Mouse (Mus musculus): ENCODE results near the gene Olfr134.
A peak's percentile ranks its signal among the peaks of the same experiment; 100 is the strongest.

Olfr134 gene

DNA sequence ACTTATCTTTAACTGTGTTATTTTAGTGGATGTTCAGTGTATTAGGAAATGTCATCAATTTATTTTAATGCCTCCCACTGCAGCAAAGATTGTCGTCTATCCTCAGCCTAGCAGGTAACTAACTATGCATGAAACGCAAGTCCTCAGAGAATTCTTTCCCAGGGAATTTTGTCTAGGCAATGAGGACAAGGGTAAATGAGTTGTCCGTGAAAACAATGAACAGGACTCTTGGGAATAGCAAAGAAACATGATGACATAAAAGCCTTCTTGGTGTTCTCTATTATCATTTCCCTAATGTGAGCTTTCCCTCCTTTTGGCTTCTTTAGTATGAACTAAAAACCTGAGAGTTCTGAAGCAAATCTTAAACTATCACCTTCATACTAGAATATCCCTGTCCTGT is at the start of gene Olfr134:
TSS of gene Olfr134 (plus strand) at position 301 of the 400 bp plus-strand sequence.
- DNase-seq (ENCODE audit: low read depth, low spot score) = no peak

DNA sequence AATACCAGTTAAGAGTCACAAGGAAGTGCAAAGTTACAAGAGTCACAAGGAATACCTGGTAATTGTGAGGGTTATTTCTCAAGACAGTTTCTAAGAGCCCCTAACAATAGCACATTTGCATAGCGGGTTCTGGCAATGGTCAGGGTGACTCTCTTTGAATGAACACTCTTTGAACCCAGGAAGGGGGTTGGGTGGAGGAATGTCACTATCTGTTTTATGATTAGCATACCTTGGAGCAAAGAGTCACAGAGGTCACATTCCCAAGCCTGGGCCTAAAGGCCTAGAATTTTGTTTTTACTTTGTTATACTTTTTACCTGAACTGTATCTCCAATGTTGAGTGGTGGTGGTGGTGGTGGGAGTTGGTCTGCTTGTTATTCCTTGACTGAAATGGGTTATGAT is 47.0 kb upstream of the Olfr134 start:
- peak; percentile 66 for DNase-seq (ENCODE audit: low read depth, low spot score)

DNA sequence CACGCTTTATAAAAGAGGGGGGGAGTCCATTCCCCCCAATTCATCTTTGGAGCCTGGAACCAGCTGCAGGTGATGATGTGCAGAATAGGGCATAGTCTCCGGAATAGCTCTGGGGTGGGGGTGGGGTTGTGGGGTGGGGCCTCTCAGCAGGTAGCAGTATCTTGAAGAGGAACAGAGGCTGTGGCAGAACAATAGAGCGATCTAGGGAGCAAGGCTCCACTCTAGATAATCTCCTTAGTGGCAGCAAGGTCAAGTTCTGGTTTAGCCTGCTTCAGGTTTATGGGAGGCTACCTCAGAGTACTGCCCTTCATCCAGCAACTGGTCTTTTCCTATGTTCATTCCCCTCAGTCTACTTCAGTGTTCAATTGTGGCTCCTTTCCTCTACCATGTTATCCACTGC is 45.8 kb upstream of the Olfr134 start:
- peak; percentile 59 for DNase-seq (ENCODE audit: low read depth, low spot score)

DNA sequence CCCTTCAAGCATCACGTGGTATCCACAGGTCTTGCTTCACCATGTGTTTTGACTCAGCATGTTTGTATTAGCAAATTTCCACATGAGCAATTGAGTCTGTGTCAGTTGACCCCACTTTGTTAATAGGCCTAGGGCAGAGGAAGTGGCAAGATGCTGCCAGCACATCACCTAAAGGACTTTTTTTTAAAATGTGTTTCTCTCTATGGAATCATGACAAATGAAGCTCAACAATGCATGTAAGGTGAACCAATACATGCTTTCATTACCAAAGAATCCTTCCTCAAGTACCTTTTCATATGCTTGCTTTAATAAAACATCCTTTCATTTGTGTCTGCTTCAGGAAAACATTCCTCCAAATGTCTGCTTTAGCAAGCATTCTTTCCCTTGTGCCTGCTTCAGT is 36.8 kb upstream of the Olfr134 start, which contains the start of gene Olfr132:
TSS of gene Olfr132 (minus strand) at position 101 of the 400 bp plus-strand sequence.
- no peak for DNase-seq (ENCODE audit: low read depth, low spot score)

DNA sequence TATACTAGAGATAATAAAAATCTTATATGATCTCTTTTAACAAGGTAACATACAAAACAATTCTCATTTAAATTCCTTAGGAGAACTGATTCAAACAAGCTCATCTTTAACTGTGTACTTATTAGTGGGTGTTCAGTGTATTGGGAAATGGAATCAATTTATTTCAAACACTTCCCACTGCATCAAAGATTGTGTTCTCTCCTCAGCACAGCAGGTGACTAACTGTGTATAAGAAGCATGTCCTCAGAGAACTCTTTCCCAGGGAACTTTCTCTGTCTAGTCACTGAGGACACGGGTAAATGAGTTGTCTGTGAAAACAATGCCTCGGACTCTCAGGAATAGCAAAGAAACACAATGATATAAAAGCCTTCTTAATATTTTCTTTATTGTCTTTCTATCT is 26.2 kb upstream of the Olfr134 start, which contains the start of gene Olfr133:
TSS of gene Olfr133 (plus strand) at position 301 of the 400 bp plus-strand sequence.
- DNase-seq (ENCODE audit: low read depth, low spot score) = no peak

DNA sequence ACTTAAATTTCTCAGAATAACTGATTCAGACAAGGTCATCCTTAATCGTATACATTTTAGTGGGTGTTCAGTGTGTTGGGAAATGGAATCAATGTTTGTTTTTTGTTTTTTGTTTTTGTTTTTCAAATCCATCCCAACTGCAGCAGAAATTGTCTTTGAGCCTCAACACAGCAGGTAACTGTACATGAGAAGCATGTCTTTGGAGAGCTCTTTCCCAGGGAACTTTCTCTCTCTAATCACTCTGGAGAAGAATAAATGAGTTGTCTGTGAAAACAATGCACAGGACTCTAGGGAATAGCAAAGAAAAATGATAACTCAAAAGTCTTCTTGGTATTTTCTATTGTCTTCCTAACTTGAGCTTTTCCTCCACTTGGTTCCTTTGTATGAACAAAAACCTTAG is 32.8 kb downstream of the Olfr134 start, which contains the start of gene Olfr135:
TSS of gene Olfr135 (plus strand) at position 301 of the 400 bp plus-strand sequence.
- no peak for DNase-seq (ENCODE audit: low read depth, low spot score)
